Mouse (Mus musculus): ENCODE measurements around the gene Auts2. TPM values are rescaled to one million over a fixed set of nuclear protein-coding genes. Genes with fewer than 3 reads are reported as not detected.

The Auts2 gene
- polyA plus RNA-seq, 1 experiment from 2014 or later: 42.4 TPM

GRCm38 (mm10) chr5:131946801-131947200, 596.3 kb downstream of the Auts2 start:
- WGBS: 75% methylated on average over 5 of the region's 5 CpGs
- Histone ChIP-seq H3K9me3 (no peaks in the 10 kb centered on the region), H3K4me1 (peaks cover 45% of the 10 kb centered on the region), H3K4me3 (no peak overlapping the region), H3K27me3 (ENCODE audit: poor library complexity, severe bottlenecking) (no peaks in the 10 kb centered on the region), H3K27ac (no peak overlapping the region), H3K36me3 (replicated peaks) (no peaks in the 10 kb centered on the region)
- no peak for DNase-seq (ENCODE audit: extremely low spot score, low spot score)

GRCm38 (mm10) chr5:131944761-131945160, 598.4 kb downstream of the Auts2 start:
- Histone ChIP-seq H3K27me3 (ENCODE audit: poor library complexity, severe bottlenecking) (no peaks in the 10 kb centered on the region), H3K4me1 (peaks cover 43% of the 10 kb centered on the region), H3K4me3 (no peak overlapping the region), H3K36me3 (replicated peaks) (no peaks in the 10 kb centered on the region), H3K27ac (no peak overlapping the region), H3K9me3 (no peaks in the 10 kb centered on the region)
- DNase-seq (ENCODE audit: extremely low spot score, low spot score): no peak
- WGBS: 20% methylated on average over 2 of the region's 2 CpGs

- Histone ChIP-seq H3K27ac (no peak overlapping the region), H3K4me1 (peaks cover 8% of the 10 kb centered on the region), H3K9me3 (no peaks in the 10 kb centered on the region), H3K27me3 (ENCODE audit: poor library complexity, severe bottlenecking) (no peaks in the 10 kb centered on the region), H3K36me3 (replicated peaks) (no peaks in the 10 kb centered on the region), H3K4me3 (no peak overlapping the region)
- no peak for DNase-seq (ENCODE audit: extremely low spot score, low spot score)
- 87% methylated on average over 7 of the region's 7 CpGs for WGBS
Observed at GRCm38 (mm10) chr5:131928696-131929095, 614.4 kb downstream of the Auts2 start.

- H3K4me3 ChIP-seq: no peak overlapping the region
- DNase-seq (ENCODE audit: extremely low spot score, low spot score): no peak
- no peak overlapping the region for H3K27ac ChIP-seq
- 87% methylated on average over 4 of the region's 4 CpGs for WGBS
- no peaks in the 10 kb centered on the region for H3K9me3 ChIP-seq
- peaks cover 37% of the 10 kb centered on the region for H3K27me3 ChIP-seq (ENCODE audit: poor library complexity, severe bottlenecking)
- peaks cover 19% of the 10 kb centered on the region for H3K4me1 ChIP-seq
- no peaks in the 10 kb centered on the region for H3K36me3 ChIP-seq (replicated peaks)
Observed at GRCm38 (mm10) chr5:131922759-131923158, 620.4 kb downstream of the Auts2 start.

- no peak overlapping the region for H3K27ac ChIP-seq
- no peak for DNase-seq (ENCODE audit: extremely low spot score, low spot score)
- no peaks in the 10 kb centered on the region for H3K36me3 ChIP-seq (replicated peaks)
- WGBS: 64% methylated on average over 5 of the region's 5 CpGs
- no peak overlapping the region for H3K4me3 ChIP-seq
- H3K27me3 ChIP-seq (ENCODE audit: poor library complexity, severe bottlenecking): peaks cover 43% of the 10 kb centered on the region
- peaks cover 25% of the 10 kb centered on the region for H3K4me1 ChIP-seq
- no peaks in the 10 kb centered on the region for H3K9me3 ChIP-seq
Observed at GRCm38 (mm10) chr5:131922118-131922517, 621.0 kb downstream of the Auts2 start.

- Histone ChIP-seq H3K4me3 (no peak overlapping the region), H3K36me3 (replicated peaks) (no peaks in the 10 kb centered on the region), H3K27ac (no peak overlapping the region), H3K4me1 (peaks cover 30% of the 10 kb centered on the region), H3K27me3 (ENCODE audit: poor library complexity, severe bottlenecking) (peaks cover 62% of the 10 kb centered on the region), H3K9me3 (no peaks in the 10 kb centered on the region)
- no peak for DNase-seq (ENCODE audit: extremely low spot score, low spot score)
- WGBS: 66% methylated on average over 12 of the region's 12 CpGs
Observed at GRCm38 (mm10) chr5:131919983-131920777, 623.0 kb downstream of the Auts2 start.

- 86% methylated on average over 12 of the region's 12 CpGs for WGBS
- no peaks in the 10 kb centered on the region for H3K9me3 ChIP-seq
- H3K4me3 ChIP-seq: no peak overlapping the region
- peaks cover 83% of the 10 kb centered on the region for H3K27me3 ChIP-seq (ENCODE audit: poor library complexity, severe bottlenecking)
- DNase-seq (ENCODE audit: extremely low spot score, low spot score): no peak
- H3K27ac ChIP-seq: no peak overlapping the region
- H3K36me3 ChIP-seq (replicated peaks): no peaks in the 10 kb centered on the region
- H3K4me1 ChIP-seq: peaks cover 47% of the 10 kb centered on the region
Observed at GRCm38 (mm10) chr5:131916791-131917403, 626.2 kb downstream of the Auts2 start.

- Histone ChIP-seq H3K9me3 (no peaks in the 10 kb centered on the region), H3K27ac (no peak overlapping the region), H3K27me3 (ENCODE audit: poor library complexity, severe bottlenecking) (peaks cover 80% of the 10 kb centered on the region), H3K4me1 (peaks cover 40% of the 10 kb centered on the region), H3K4me3 (no peak overlapping the region), H3K36me3 (replicated peaks) (0 out of 2 replicates have a peak, but pooled peaks cover 2% of the 10 kb centered on the region)
- 37% methylated on average over 8 of the region's 8 CpGs for WGBS
- peak; percentile 25 for DNase-seq (ENCODE audit: extremely low spot score, low spot score)
Observed at GRCm38 (mm10) chr5:131913562-131913961, 629.6 kb downstream of the Auts2 start.

- 0 out of 2 replicates have a peak, but pooled peaks cover 2% of the 10 kb centered on the region for H3K9me3 ChIP-seq
- peaks cover 2% of the 10 kb centered on the region; the same call in 1 of the 2 replicates for H3K36me3 ChIP-seq (replicated peaks)
- no peak for DNase-seq (ENCODE audit: extremely low spot score, low spot score)
- no peak overlapping the region for H3K27ac ChIP-seq
- H3K4me1 ChIP-seq: peaks cover 36% of the 10 kb centered on the region
- H3K4me3 ChIP-seq: no peak overlapping the region
- H3K27me3 ChIP-seq (ENCODE audit: poor library complexity, severe bottlenecking): peaks cover 74% of the 10 kb centered on the region
- WGBS: 67% methylated on average over 1 of the region's 1 CpGs
Observed at GRCm38 (mm10) chr5:131912983-131913382, 630.2 kb downstream of the Auts2 start.

- no peak for DNase-seq (ENCODE audit: extremely low spot score, low spot score)
- 93% methylated on average over 3 of the region's 3 CpGs for WGBS
- H3K4me1 ChIP-seq: peaks cover 11% of the 10 kb centered on the region
- no peak overlapping the region for H3K4me3 ChIP-seq
- H3K9me3 ChIP-seq: 0 out of 2 replicates have a peak, but pooled peaks cover 4% of the 10 kb centered on the region
- H3K27me3 ChIP-seq (ENCODE audit: poor library complexity, severe bottlenecking): peaks cover 28% of the 10 kb centered on the region
- no peak overlapping the region for H3K27ac ChIP-seq
- H3K36me3 ChIP-seq (replicated peaks): peaks cover 2% of the 10 kb centered on the region; the same call in 1 of the 2 replicates
Observed at GRCm38 (mm10) chr5:131906313-131906712, 636.8 kb downstream of the Auts2 start.

GRCm38 (mm10) chr5:131904478-131904877, 638.7 kb downstream of the Auts2 start:
- 83% methylated on average over 10 of the region's 10 CpGs for WGBS
- Histone ChIP-seq H3K27ac (no peak overlapping the region), H3K9me3 (0 out of 2 replicates have a peak, but pooled peaks cover 4% of the 10 kb centered on the region), H3K4me1 (peaks cover 11% of the 10 kb centered on the region), H3K4me3 (no peak overlapping the region), H3K27me3 (ENCODE audit: poor library complexity, severe bottlenecking) (peaks cover 12% of the 10 kb centered on the region; the same call in 1 of the 2 replicates), H3K36me3 (replicated peaks) (no peaks in the 10 kb centered on the region; the same call in 1 of the 2 replicates)
- no peak for DNase-seq (ENCODE audit: extremely low spot score, low spot score)

- no peaks in the 10 kb centered on the region for H3K4me1 ChIP-seq
- H3K36me3 ChIP-seq (replicated peaks): no peaks in the 10 kb centered on the region
- 83% methylated on average over 4 of the region's 4 CpGs for WGBS
- no peak overlapping the region for H3K27ac ChIP-seq
- DNase-seq (ENCODE audit: extremely low spot score, low spot score): no peak
- no peaks in the 10 kb centered on the region for H3K9me3 ChIP-seq
- H3K4me3 ChIP-seq: no peak overlapping the region
- H3K27me3 ChIP-seq (ENCODE audit: poor library complexity, severe bottlenecking): no peaks in the 10 kb centered on the region
Observed at GRCm38 (mm10) chr5:131898048-131898638, 645.0 kb downstream of the Auts2 start.

- no peak overlapping the region for H3K27ac ChIP-seq
- peaks cover 4% of the 10 kb centered on the region; the same call in 1 of the 2 replicates for H3K4me1 ChIP-seq
- H3K36me3 ChIP-seq (replicated peaks): no peaks in the 10 kb centered on the region
- H3K4me3 ChIP-seq: no peak overlapping the region
- 97% methylated on average over 3 of the region's 3 CpGs for WGBS
- no peaks in the 10 kb centered on the region for H3K9me3 ChIP-seq
- no peak for DNase-seq (ENCODE audit: extremely low spot score, low spot score)
- no peaks in the 10 kb centered on the region for H3K27me3 ChIP-seq (ENCODE audit: poor library complexity, severe bottlenecking)
Observed at GRCm38 (mm10) chr5:131886636-131887035, 656.5 kb downstream of the Auts2 start.

Measured in forebrain, embryonic 10.5 days (tissue).